Mouse (Mus musculus) liver, postnatal 0 days (tissue): Measurements from ENCODE around the gene Ptpn6.

Experiments
- CTCF ChIP-seq: sonication (generic); IDR thresholded peaks from 2 replicates; pipeline ENCODE4 v1.5.1; 2016; ENCODE audit warnings: antibody characterized with exemption, low read depth
- EP300 ChIP-seq: IDR thresholded peaks from 2 replicates; pipeline ENCODE4 v1.6.1; 2016; ENCODE audit warnings: antibody characterized with exemption, low read depth, mild to moderate bottlenecking

GRCm38 (mm10) chr6:124729850-124730705 lies 8.4 kb downstream of the Ptpn6 start:
- TF ChIP-seq CTCF: no peak
- TF ChIP-seq EP300: no peak
